Mouse (Mus musculus): ENCODE measurements around the gene Zmynd10. TPM values are rescaled to one million over a fixed set of nuclear protein-coding genes. Genes with fewer than 3 reads are reported as not detected.
A peak's percentile ranks its signal among the peaks of the same experiment; 100 is the strongest.

Zmynd10 gene
- polyA plus RNA-seq, 1 experiment from 2014 or later = 0.22 TPM

DNA sequence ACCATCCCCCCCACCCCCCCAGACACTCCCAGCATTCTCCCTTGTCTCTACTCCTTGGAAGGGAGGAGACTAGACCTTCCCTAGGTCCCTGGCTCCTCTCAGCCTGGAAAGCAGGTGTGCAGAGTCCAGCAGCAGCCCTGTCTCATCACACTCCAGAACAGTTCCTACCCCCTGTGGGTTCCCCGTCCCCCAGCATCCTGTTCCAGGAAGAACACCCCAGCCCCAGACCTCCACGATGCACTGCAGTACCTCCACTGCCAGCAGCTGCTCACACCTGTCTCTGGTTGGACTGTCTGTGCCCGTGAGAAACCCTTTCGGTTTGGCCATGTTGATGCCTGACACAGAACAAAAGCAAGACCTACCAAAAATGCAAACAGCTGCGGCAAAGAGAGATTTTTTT is 25.9 kb upstream of the Zmynd10 start:
- H3K4me2 ChIP-seq = peak overlapping the region; percentile 59
- H3K9me3 ChIP-seq (replicated peaks) = no peaks in the 10 kb centered on the region
- H3K36me3 ChIP-seq = peaks cover 4% of the 10 kb centered on the region; the same call in 1 of the 2 replicates
- H3K27me3 ChIP-seq (replicated peaks) = peaks cover 22% of the 10 kb centered on the region
- ATAC-seq (ENCODE audit: insufficient number of reproducible peaks, low FRiP score) = no peak
- WGBS = 59% methylated on average over 5 of the region's 5 CpGs
- H3K9ac ChIP-seq = no peak overlapping the region
- H3K4me1 ChIP-seq (replicated peaks) = peaks cover 30% of the 10 kb centered on the region
- H3K4me3 ChIP-seq = no peak overlapping the region
- H3K27ac ChIP-seq (ENCODE audit: poor library complexity, severe bottlenecking) = peak overlapping the region; percentile 48; the same call in 1 of the 2 replicates

DNA sequence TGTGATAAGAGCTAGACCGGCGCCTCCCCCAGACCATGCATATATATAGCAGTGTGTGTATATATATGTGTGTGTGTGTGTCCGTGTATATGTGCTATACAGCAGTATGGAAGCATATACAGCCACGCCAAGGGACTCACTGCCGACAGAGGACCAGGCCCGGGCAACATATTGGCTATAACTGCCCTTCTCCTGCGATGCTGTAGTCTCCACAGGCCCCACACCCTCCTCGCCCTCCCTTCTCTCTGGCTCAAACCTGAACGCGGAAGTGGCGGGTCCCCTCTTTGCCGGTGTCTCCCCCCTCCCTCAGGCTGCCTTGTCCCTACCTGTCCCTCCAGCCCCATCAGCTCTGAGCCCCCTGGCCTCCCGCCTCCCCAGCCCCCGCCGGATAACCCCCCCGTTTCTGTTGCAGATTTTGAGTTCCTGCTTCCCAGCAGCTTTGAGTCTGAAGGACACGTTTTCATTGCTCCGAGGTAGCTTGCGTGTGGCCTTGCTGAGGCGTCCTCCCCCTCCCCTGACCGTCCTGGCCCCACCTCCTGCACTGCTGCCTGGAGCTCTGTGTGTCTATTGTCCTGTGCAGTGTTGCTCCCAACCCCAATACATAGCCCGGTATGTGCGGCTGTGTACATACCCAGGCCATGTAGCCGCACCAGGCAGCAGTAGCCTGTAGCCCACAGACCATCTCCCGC is 25.2 kb upstream of the Zmynd10 start:
- Histone ChIP-seq H3K4me3 (peak overlapping the region; percentile 14; the same call in 1 of the 2 replicates), H3K36me3 (peaks cover 4% of the 10 kb centered on the region; the same call in 1 of the 2 replicates), H3K4me1 (replicated peaks) (peaks cover 35% of the 10 kb centered on the region), H3K27ac (ENCODE audit: poor library complexity, severe bottlenecking) (peak overlapping the region; percentile 50), H3K27me3 (replicated peaks) (peaks cover 29% of the 10 kb centered on the region), H3K9ac (0 out of 2 replicates have a peak overlapping the region, but pooled peaks have one; percentile 1), H3K4me2 (peak overlapping the region; percentile 59), H3K9me3 (replicated peaks) (no peaks in the 10 kb centered on the region)
- peak; percentile 59 for ATAC-seq (ENCODE audit: insufficient number of reproducible peaks, low FRiP score)
- WGBS = 25% methylated on average over 25 of the region's 25 CpGs

DNA sequence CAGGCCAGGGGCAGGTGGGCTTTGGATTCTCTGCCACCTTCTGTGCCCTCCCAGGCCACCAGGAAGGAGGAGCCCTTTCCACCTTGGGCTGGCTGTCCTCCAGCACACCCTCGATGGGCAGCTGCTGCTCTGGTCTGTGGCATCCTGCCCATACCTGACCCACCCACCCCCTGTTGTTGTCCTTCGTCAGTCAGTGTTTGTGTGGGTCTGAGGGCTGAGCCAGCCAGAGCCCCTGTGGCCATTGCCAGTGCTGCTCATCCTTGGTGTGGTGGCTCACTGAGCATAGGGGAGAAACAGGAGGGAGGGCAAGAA is 24.7 kb upstream of the Zmynd10 start:
- Histone ChIP-seq H3K4me2 (peak overlapping the region; percentile 59), H3K27me3 (replicated peaks) (peaks cover 33% of the 10 kb centered on the region), H3K27ac (ENCODE audit: poor library complexity, severe bottlenecking) (peak overlapping the region; percentile 39; the same call in 1 of the 2 replicates), H3K9me3 (replicated peaks) (no peaks in the 10 kb centered on the region), H3K36me3 (peaks cover 4% of the 10 kb centered on the region; the same call in 1 of the 2 replicates), H3K9ac (0 out of 2 replicates have a peak overlapping the region, but pooled peaks have one; percentile 1), H3K4me1 (replicated peaks) (peaks cover 36% of the 10 kb centered on the region), H3K4me3 (no peak overlapping the region)
- 39% methylated on average over 2 of the region's 2 CpGs for WGBS
- ATAC-seq (ENCODE audit: insufficient number of reproducible peaks, low FRiP score) = no peak

DNA sequence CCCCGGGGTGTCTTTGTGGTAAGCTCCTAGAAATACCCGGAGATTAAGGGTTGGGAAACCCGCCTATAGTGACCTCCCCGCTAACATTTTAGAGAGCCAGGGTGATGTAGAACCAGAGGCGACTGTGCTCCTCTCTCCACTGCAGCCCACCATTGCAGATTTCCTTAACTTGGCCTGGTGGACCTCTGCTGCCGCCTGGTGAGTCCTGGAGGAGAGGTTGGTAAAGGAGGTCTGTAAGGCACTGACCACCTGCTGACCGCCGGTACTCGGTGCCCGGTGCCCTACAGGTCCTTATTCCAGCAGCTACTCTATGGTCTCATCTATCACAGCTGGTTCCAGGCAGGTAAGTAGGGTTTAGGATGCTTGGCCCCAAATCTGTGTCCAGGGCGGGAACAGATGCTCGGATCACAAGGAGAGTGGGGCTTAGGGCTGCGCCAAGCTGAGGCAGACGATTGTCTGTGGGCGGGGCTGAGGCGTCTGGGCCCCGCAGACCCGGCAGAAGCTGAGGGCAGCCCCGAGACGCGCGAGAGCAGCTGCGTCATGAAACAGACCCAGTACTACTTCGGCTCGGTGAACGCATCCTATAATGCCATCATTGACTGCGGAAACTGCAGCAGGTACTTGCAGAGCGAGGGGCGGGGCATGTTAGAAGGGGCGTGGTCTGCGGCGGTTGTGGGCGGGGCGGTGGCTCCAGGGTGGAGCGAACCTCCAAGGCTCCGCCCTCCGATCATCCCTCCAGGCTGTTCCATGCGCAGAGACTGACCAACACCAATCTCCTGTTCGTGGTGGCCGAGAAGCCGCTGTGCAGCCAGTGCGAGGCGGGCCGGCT is 20.7 kb upstream of the Zmynd10 start:
- Histone ChIP-seq H3K27me3 (replicated peaks) (peaks cover 43% of the 10 kb centered on the region), H3K4me3 (peak overlapping the region; percentile 43), H3K4me1 (replicated peaks) (peaks cover 35% of the 10 kb centered on the region), H3K27ac (ENCODE audit: poor library complexity, severe bottlenecking) (no peak overlapping the region), H3K4me2 (peak overlapping the region; percentile 75), H3K9ac (peak overlapping the region; percentile 52), H3K9me3 (replicated peaks) (no peaks in the 10 kb centered on the region), H3K36me3 (peaks cover 4% of the 10 kb centered on the region; the same call in 1 of the 2 replicates)
- 13% methylated on average over 44 of the region's 44 CpGs for WGBS
- peak; percentile 66 for ATAC-seq (ENCODE audit: insufficient number of reproducible peaks, low FRiP score)

DNA sequence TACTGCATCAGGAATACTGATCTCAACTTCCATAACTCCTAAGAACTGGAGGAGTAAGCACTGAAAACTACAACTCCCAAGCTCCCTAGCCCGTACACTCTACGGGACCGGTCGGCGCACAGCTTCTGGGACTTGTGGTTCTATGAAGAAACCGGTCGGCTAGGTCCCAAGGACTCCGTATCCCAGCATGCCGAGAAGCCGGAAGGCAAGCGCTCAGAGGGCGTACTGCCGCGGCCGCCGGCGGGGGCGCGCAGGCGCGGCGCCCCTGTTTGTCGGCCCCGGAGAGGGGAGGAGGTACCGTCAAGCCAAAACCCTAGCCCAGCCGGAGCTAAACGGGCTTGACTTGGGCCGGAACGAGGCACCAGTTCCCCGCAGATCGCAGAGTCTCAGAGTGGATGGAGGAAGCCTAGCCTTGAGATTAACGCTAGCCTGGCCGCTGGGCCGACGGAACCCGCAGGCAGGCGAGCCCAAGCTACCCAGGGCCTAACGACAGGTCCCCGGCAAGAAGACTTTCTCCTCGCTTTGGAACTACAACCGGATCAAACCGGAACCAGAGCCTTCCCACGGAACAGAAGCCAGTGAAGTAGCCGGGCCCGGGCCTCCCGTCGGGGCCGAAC is 13.2 kb upstream of the Zmynd10 start, which contains the start of gene Tmem115:
TSS of gene Tmem115 (plus strand) at position 155 of the 617 bp plus-strand sequence.
- peak within 1 kb of the TSS; percentile 79 for H3K4me3 ChIP-seq
- H3K27ac ChIP-seq (ENCODE audit: poor library complexity, severe bottlenecking) = peak within 1 kb of the TSS; percentile 73
- H3K27me3 ChIP-seq (replicated peaks) = no peaks in the 10 kb centered on the region
- peak; percentile 98 for ATAC-seq (ENCODE audit: insufficient number of reproducible peaks, low FRiP score)
- peaks cover 24% of the 10 kb centered on the region for H3K36me3 ChIP-seq
- no peaks in the 10 kb centered on the region for H3K9me3 ChIP-seq (replicated peaks)
- under 1% methylated on average over 45 of the region's 48 CpGs for WGBS
- peak within 1 kb of the TSS; percentile 92 for H3K9ac ChIP-seq
- peaks cover 25% of the 10 kb centered on the region for H3K4me1 ChIP-seq (replicated peaks)
- peak within 1 kb of the TSS; percentile 91 for H3K4me2 ChIP-seq

DNA sequence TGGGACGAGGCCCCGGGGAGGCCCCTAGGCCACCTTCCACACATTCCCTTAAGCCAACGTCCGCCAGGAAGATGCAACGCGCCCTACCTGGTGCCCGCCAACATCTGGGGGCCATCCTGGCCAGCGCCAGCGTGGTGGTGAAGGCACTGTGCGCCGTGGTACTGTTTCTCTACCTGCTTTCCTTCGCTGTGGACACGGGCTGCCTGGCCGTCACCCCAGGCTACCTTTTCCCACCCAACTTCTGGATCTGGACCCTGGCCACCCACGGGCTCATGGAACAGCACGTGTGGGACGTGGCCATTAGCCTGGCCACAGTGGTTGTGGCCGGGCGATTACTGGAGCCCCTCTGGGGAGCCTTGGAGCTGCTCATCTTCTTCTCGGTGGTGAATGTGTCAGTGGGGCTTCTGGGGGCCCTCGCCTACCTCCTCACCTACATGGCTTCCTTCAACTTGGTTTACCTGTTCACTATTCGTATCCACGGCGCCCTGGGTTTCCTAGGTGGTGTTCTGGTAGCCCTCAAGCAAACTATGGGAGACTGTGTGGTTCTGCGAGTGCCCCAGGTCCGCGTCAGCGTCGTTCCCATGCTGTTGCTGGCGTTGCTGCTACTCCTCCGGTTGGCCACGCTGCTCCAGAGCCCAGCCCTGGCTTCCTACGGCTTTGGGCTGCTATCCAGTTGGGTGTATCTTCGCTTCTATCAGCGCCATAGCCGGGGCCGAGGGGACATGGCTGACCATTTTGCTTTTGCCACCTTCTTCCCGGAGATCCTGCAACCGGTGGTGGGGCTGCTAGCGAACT is 12.5 kb upstream of the Zmynd10 start:
- peak overlapping the region; percentile 91 for H3K4me2 ChIP-seq
- H3K27me3 ChIP-seq (replicated peaks) = no peaks in the 10 kb centered on the region
- whole genome bisulfite sequencing = 0% methylated on average over 40 of the region's 40 CpGs
- peaks cover 31% of the 10 kb centered on the region for H3K36me3 ChIP-seq
- H3K4me3 ChIP-seq = peak overlapping the region; percentile 79
- peak overlapping the region; percentile 92 for H3K9ac ChIP-seq
- peak overlapping the region; percentile 73 for H3K27ac ChIP-seq (ENCODE audit: poor library complexity, severe bottlenecking)
- peaks cover 25% of the 10 kb centered on the region for H3K4me1 ChIP-seq (replicated peaks)
- H3K9me3 ChIP-seq (replicated peaks) = no peaks in the 10 kb centered on the region
- ATAC-seq (ENCODE audit: insufficient number of reproducible peaks, low FRiP score) = peak; percentile 17

DNA sequence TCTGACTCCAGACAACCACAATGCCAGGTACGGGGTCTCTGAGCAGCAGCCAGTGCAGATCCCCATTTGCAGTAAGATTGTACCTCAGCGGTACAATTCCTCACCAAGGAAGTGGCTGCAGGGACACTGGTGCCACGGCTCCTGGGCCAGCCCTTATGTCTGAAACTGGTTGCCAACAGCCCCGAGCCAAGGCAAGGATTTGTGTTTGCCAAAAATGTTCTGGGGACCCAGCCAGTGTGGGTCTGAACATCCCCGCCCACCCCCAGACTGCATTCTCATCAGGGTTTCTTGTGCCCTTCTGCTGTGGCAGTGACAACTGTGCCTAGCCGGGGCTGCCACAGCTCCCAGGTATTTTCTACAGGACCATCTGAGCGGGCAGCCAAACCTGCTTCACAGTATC is 8.9 kb upstream of the Zmynd10 start:
- no peak for ATAC-seq (ENCODE audit: insufficient number of reproducible peaks, low FRiP score)
- H3K4me1 ChIP-seq (replicated peaks) = peaks cover 42% of the 10 kb centered on the region
- WGBS = 92% methylated on average over 7 of the region's 7 CpGs

DNA sequence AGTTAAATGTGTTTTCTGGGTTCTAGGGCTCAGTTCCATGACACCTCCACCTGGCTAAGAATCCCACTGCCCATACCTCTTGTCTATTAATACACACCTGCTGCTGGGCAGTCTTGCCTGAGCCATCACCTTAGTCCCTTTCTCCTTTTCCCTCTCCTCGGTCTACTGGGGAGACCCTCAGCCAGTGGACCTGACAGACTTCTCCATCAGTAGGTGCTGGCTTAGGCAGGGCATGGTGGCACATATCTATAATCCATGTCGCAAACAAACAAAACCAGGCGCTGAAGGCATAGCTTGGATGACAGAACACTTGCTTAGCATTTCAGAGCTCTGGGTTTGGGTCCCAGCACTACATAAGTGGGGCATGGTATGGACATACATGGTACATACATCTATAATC is 8.4 kb upstream of the Zmynd10 start:
- H3K4me1 ChIP-seq (replicated peaks) = peaks cover 42% of the 10 kb centered on the region
- no peaks in the 10 kb centered on the region for H3K27me3 ChIP-seq (replicated peaks)
- 92% methylated on average over 3 of the region's 3 CpGs for WGBS
- H3K36me3 ChIP-seq = peaks cover 41% of the 10 kb centered on the region
- H3K27ac ChIP-seq (ENCODE audit: poor library complexity, severe bottlenecking) = no peak overlapping the region
- H3K9ac ChIP-seq = no peak overlapping the region
- no peaks in the 10 kb centered on the region for H3K9me3 ChIP-seq (replicated peaks)
- H3K4me2 ChIP-seq = no peak overlapping the region
- H3K4me3 ChIP-seq = no peak overlapping the region
- ATAC-seq (ENCODE audit: insufficient number of reproducible peaks, low FRiP score) = no peak

More for the DNA sequence above, 8.9 kb upstream of the Zmynd10 start:
- Histone ChIP-seq H3K9me3 (replicated peaks) (no peaks in the 10 kb centered on the region), H3K4me2 (no peak overlapping the region), H3K27ac (ENCODE audit: poor library complexity, severe bottlenecking) (no peak overlapping the region), H3K27me3 (replicated peaks) (no peaks in the 10 kb centered on the region), H3K4me3 (no peak overlapping the region), H3K9ac (no peak overlapping the region), H3K36me3 (peaks cover 37% of the 10 kb centered on the region)

DNA sequence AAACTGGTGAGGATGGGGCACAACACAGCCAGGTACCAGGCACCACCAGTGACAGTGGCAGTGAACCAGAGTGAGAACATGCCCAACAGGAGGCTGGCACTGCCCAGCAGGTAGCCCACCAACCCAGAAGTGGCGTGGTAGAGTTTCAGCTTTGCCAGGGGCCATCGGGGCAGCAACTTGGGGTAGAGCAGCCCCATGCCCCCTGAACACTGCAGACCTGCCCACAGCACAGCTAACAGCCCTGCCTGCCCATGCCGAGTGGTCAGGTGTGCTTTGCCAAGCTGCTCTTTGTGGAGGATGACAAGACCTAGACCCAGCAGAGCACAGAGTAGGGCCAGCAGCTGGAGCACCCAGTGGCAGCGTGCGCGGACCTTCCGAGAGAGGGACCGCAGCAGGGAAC is 7.2 kb upstream of the Zmynd10 start:
- no peak overlapping the region for H3K9ac ChIP-seq
- H3K27me3 ChIP-seq (replicated peaks) = no peaks in the 10 kb centered on the region
- H3K9me3 ChIP-seq (replicated peaks) = no peaks in the 10 kb centered on the region
- H3K4me2 ChIP-seq = no peak overlapping the region
- WGBS = 92% methylated on average over 8 of the region's 8 CpGs
- no peak for ATAC-seq (ENCODE audit: insufficient number of reproducible peaks, low FRiP score)
- H3K4me3 ChIP-seq = no peak overlapping the region
- H3K36me3 ChIP-seq = peaks cover 53% of the 10 kb centered on the region
- H3K27ac ChIP-seq (ENCODE audit: poor library complexity, severe bottlenecking) = no peak overlapping the region
- peaks cover 42% of the 10 kb centered on the region for H3K4me1 ChIP-seq (replicated peaks)

DNA sequence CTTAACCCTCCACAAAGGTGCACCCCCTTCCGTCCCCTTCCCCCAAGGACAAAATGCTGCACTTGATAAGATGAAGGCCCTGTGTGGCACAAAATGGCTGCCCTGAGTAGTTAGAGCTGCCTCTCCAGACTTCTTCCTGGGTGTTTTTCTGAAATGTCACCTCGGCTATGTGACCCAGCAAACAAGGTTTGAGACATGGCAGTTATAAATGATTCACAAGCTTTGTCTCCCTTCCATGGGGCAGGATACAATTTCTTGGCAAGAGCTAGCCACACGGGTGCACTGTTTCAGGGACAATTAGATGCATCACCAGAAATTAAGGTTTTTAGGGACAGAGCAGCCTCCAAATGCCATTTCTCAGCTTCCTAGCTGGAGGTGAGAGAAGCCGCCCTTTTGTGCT is 6.7 kb upstream of the Zmynd10 start:
- H3K36me3 ChIP-seq = peaks cover 57% of the 10 kb centered on the region
- no peak overlapping the region for H3K4me3 ChIP-seq
- H3K27ac ChIP-seq (ENCODE audit: poor library complexity, severe bottlenecking) = no peak overlapping the region
- no peak overlapping the region for H3K4me2 ChIP-seq
- no peak for ATAC-seq (ENCODE audit: insufficient number of reproducible peaks, low FRiP score)
- no peaks in the 10 kb centered on the region for H3K9me3 ChIP-seq (replicated peaks)
- H3K9ac ChIP-seq = no peak overlapping the region
- WGBS = 66% methylated on average over 4 of the region's 4 CpGs
- H3K27me3 ChIP-seq (replicated peaks) = no peaks in the 10 kb centered on the region
- H3K4me1 ChIP-seq (replicated peaks) = peaks cover 38% of the 10 kb centered on the region
